Mouse (Mus musculus) forebrain, embryonic 11.5 days (tissue): ENCODE measurements around the gene B4galt5. TPM values are rescaled to one million over a fixed set of nuclear protein-coding genes. Genes with fewer than 3 reads are reported as not detected.
A peak's percentile ranks its signal among the peaks of the same experiment; 100 is the strongest.

Experiments
- ATAC-seq: fragments of 200-750 bp; cut with Nextera tagmentation; replicated peaks from 2 replicates; pipeline ENCODE4 v1.8.0; 2017; ENCODE audit warnings: moderate TSS enrichment; ENCODE audit not compliant: low FRiP score
- DNase-seq: peaks from one replicate; pipeline ENCODE4 v3.0.0-alpha.2; 2017; ENCODE audit warnings: low spot score
- H3K27ac ChIP-seq: fragments of 300-500 bp; sonication (generic); 2 replicates; pipeline ENCODE4 v1.5.1; 2014; ENCODE audit warnings: low read depth, low read length
- H3K27me3 ChIP-seq: fragments of 300-500 bp; sonication (generic); 2 replicates; pipeline ENCODE4 v1.6.1; 2014; ENCODE audit warnings: mild to moderate bottlenecking, low read length, mixed read lengths; ENCODE audit not compliant: control insufficient read depth, insufficient read depth
- H3K36me3 ChIP-seq: fragments of 300-500 bp; sonication (generic); 2 replicates; pipeline ENCODE4 v1.6.1; 2014; ENCODE audit warnings: mild to moderate bottlenecking, low read length, moderate library complexity, mixed read lengths; ENCODE audit not compliant: control insufficient read depth, insufficient read depth
- H3K4me1 ChIP-seq: fragments of 300-500 bp; sonication (generic); replicated peaks from 2 replicates; pipeline ENCODE4 v1.6.1; 2014; ENCODE audit warnings: low read length, mixed read lengths; ENCODE audit not compliant: control insufficient read depth, insufficient read depth
- H3K4me2 ChIP-seq: fragments of 300-500 bp; sonication (generic); 2 replicates; pipeline ENCODE4 v1.6.1; 2014; ENCODE audit warnings: low read depth, mild to moderate bottlenecking, low read length, moderate library complexity, mixed read lengths; ENCODE audit not compliant: severe bottlenecking
- H3K4me3 ChIP-seq: fragments of 300-500 bp; sonication (generic); 2 replicates; pipeline ENCODE4 v1.5.1; 2014; ENCODE audit warnings: low read depth, low read length
- H3K9ac ChIP-seq: fragments of 300-500 bp; sonication (generic); 2 replicates; pipeline ENCODE4 v1.6.1; 2014; ENCODE audit warnings: low read length
- H3K9me3 ChIP-seq: fragments of 300-500 bp; sonication (generic); 2 replicates; pipeline ENCODE4 v1.6.1; 2016; ENCODE audit warnings: low read length, mixed read lengths; ENCODE audit not compliant: control insufficient read depth
- WGBS: fragments of 180-500 bp; shearing (Covaris S2); extraction: QIAGEN DNeasy Blood & Tissue Kit; methylation state at CpG from one replicate; pipeline ENCODE4 v1.1.7; 2014; 5-methylcytosine and 5-hydroxymethylcytosine counted together
- polyA plus RNA-seq: library from polyadenylated mRNA; unstranded; fragments of >200 nt; fragmentation: Nextera tagmentation; extraction: Ambion mirVana; gene quantifications from 2 replicates; pipeline ENCODE4 v1.2.1, GENCODE M21; 2014

The B4galt5 gene
- polyA plus RNA-seq, 1 experiment from 2014 or later, result 19.2 TPM

DNA sequence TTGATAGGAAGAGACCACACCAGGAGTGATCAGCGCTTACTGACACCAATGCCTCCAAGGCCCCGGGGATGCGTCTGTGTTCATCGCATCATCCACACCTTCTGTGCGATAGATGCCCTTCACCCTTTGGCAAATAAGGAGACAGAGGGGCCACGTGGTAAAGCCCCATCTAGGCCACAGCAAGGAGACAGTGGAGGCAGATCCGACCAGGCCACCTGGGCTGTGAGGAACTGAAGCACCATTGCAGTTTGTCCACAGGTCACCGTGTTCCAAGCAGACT is 80.6 kb downstream of the B4galt5 start:
- no peak overlapping the region for H3K4me2 ChIP-seq
- H3K4me3 ChIP-seq, result no peak overlapping the region
- no peak for DNase-seq
- H3K27ac ChIP-seq, result no peak overlapping the region
- H3K27me3 ChIP-seq, result no peaks in the 10 kb centered on the region
- no peaks in the 10 kb centered on the region for H3K4me1 ChIP-seq
- H3K9ac ChIP-seq, result no peak overlapping the region
- no peaks in the 10 kb centered on the region for H3K9me3 ChIP-seq
- H3K36me3 ChIP-seq, result no peaks in the 10 kb centered on the region
- ATAC-seq, result no peak
- WGBS, result 88% methylated on average over 8 of the region's 8 CpGs

DNA sequence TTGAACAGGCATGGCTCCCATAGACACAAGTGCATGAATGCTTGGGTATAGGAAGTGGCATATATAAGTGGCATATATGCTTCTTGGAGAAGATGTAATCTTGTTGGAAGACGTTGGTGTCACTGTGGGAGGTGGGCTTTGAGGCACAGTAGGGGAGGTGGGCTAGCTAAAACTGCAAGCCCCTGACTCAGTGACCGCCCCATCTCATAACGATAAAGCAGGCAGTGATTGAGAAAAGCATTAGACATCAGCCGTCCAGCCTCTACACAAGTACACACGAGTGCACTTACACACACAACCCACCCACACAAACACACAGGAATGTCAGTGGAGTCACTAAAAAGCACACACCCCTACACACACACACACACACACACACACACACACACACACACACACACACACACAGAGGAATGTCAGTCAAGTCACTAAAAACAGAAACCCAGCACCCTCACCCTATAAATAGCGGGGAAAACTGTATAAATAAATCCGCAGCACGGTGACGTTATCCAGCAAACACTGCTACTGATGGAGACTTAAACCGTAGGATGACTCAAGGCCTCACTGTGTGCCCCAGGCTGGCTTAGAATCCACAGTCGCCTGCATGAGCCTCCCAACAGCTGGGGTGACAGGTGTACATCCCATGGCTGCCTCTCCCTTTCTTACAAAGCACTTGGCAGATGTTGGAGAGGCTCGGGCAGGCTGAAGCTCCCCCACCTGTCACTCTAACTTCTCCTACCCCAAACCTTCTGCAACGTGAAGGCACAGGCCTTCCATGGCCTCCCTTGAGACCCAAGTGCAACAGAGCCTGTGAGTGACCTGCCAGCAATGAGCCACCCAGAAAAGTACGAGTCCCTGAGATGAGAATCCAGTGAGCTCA is 81.2 kb downstream of the B4galt5 start:
- Histone ChIP-seq H3K4me1 (no peaks in the 10 kb centered on the region), H3K4me2 (no peak overlapping the region), H3K36me3 (no peaks in the 10 kb centered on the region), H3K27me3 (no peaks in the 10 kb centered on the region), H3K9ac (no peak overlapping the region), H3K4me3 (no peak overlapping the region), H3K27ac (no peak overlapping the region), H3K9me3 (no peaks in the 10 kb centered on the region)
- no peak for ATAC-seq
- 84% methylated on average over 14 of the region's 14 CpGs for WGBS
- DNase-seq, result peak; percentile 27

- Histone ChIP-seq H3K9ac (no peak overlapping the region), H3K4me2 (no peak overlapping the region), H3K27ac (no peak overlapping the region), H3K9me3 (no peaks in the 10 kb centered on the region), H3K36me3 (no peaks in the 10 kb centered on the region), H3K27me3 (no peaks in the 10 kb centered on the region), H3K4me3 (no peak overlapping the region), H3K4me1 (no peaks in the 10 kb centered on the region)
- ATAC-seq, result no peak
- 85% methylated on average over 10 of the region's 10 CpGs for WGBS
- DNase-seq, result peak; percentile 16
Measured at GRCm38 (mm10) chr2:167266231-167266630, 82.8 kb downstream of the B4galt5 start.

DNA sequence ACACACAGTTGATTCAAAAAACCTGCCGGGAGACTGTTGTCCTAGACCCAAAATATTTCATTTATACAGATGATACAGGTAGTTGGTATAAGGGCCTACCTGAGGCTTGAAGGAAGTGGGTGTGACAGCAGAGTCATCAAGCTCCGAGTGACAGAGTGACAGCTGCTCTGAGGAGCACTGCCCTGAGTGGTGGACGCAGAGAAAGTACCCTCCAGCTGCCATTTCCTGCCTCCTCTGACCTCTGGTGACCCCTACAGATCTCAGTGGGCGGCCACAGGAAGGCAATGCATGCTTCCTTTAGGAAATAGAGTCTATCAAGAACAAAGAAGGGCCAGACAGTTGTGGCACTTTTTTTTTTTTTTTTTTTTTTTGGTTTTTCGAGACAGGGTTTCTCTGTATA is 83.2 kb downstream of the B4galt5 start:
- no peak overlapping the region for H3K4me3 ChIP-seq
- ATAC-seq (no peak), DNase-seq (peak; percentile 41)
- H3K36me3 ChIP-seq, result no peaks in the 10 kb centered on the region
- H3K27me3 ChIP-seq, result no peaks in the 10 kb centered on the region
- H3K27ac ChIP-seq, result no peak overlapping the region
- H3K4me2 ChIP-seq, result no peak overlapping the region
- no peaks in the 10 kb centered on the region for H3K4me1 ChIP-seq
- H3K9ac ChIP-seq, result no peak overlapping the region
- 64% methylated on average over 4 of the region's 5 CpGs for WGBS
- H3K9me3 ChIP-seq, result no peaks in the 10 kb centered on the region

DNA sequence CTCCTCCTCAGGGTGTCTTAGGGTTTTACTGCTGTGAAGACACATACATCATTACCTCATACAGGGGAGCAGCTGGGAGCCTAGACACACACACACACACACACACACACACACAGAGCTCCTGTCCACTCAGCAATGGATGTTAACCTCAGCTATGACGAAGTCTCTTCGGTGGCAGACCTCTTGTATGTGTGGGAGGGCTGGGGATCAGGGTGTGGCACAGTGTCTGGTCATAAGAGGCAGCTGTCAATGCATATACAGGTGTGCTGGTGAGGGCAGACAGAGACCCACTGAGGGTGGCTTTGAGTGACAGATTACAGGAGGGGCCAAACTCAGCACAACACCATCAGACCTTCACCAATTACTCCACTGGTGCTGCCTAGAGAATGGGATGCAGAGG is 84.0 kb downstream of the B4galt5 start:
- no peaks in the 10 kb centered on the region for H3K27me3 ChIP-seq
- no peak overlapping the region for H3K4me3 ChIP-seq
- H3K27ac ChIP-seq, result no peak overlapping the region
- no peaks in the 10 kb centered on the region for H3K36me3 ChIP-seq
- H3K9me3 ChIP-seq, result no peaks in the 10 kb centered on the region
- ATAC-seq (no peak), DNase-seq (peak; percentile 20)
- H3K9ac ChIP-seq, result no peak overlapping the region
- H3K4me1 ChIP-seq, result no peaks in the 10 kb centered on the region
- WGBS, result 96% methylated on average over 2 of the region's 2 CpGs
- H3K4me2 ChIP-seq, result no peak overlapping the region

GRCm38 (mm10) chr2:167263931-167264330 is 85.1 kb downstream of the B4galt5 start:
- no peak overlapping the region for H3K4me3 ChIP-seq
- no peak overlapping the region for H3K27ac ChIP-seq
- DNase-seq (peak; percentile 41), ATAC-seq (no peak)
- H3K27me3 ChIP-seq, result no peaks in the 10 kb centered on the region
- no peaks in the 10 kb centered on the region for H3K9me3 ChIP-seq
- no peaks in the 10 kb centered on the region for H3K4me1 ChIP-seq
- no peak overlapping the region for H3K4me2 ChIP-seq
- H3K36me3 ChIP-seq, result no peaks in the 10 kb centered on the region
- no peak overlapping the region for H3K9ac ChIP-seq
- WGBS, result 88% methylated on average over 11 of the region's 11 CpGs

DNA sequence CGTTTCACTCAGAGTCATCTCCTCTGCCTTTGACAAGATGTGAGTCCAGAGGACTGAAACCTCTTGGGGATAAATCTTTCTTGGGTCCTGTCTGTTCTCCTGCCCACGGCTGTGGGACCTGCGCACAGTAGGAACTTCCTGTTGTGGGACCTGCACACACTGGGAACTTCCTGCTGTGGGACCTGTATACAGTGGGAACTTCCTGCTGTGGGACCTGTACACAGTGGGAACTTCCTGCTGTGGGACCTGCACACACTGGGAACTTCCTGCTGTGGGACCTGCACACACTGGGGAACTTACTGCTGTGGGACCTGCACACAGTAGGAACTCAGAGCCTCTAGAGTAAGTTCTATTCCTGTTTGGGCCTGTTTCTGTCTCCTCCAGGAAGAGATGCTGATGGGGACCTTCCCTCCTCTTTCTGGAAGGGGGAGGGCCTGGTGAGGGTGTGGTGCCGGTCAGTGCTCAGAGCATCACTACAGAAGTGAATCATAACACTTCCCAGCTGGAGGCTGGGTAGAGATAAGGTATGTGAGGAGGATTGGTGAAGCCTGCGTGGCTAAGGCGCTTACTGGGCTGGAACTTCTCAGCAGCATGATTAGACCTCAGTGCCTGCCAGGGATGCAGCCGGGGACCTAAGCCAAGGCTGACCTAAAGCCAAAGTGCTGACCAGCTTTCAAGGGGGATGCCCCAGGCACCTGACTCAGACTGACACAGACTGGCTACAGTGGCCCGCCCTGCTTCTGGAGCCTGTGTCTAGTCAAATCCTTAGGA is 85.8 kb downstream of the B4galt5 start:
- Histone ChIP-seq H3K36me3 (no peaks in the 10 kb centered on the region), H3K9ac (no peak overlapping the region), H3K9me3 (no peaks in the 10 kb centered on the region), H3K27me3 (no peaks in the 10 kb centered on the region), H3K27ac (no peak overlapping the region), H3K4me3 (no peak overlapping the region), H3K4me2 (no peak overlapping the region), H3K4me1 (no peaks in the 10 kb centered on the region)
- 86% methylated on average over 8 of the region's 8 CpGs for WGBS
- DNase-seq (peak; percentile 41), ATAC-seq (no peak)

DNA sequence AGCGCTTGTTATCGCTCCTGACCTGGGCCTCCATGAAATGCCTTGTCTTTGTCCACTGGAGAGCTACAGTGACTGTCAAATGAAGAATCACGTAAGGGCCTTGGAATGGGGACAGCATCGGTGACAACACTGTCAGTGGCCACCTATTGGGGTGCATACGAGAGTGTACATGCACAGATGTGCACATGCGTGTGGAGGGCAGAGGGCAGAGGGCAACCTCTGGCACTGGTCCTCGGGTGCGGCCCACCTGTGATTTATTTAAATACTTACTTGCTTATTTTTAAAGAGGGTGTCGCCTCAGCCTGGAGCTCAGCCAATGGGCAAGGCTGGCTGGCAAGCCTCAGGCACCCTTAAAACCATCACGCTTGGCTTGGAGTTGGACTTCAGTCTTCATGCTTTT is 86.5 kb downstream of the B4galt5 start:
- ATAC-seq (no peak), DNase-seq (no peak)
- Histone ChIP-seq H3K27me3 (no peaks in the 10 kb centered on the region), H3K4me2 (no peak overlapping the region), H3K4me1 (no peaks in the 10 kb centered on the region), H3K9ac (no peak overlapping the region), H3K4me3 (no peak overlapping the region), H3K27ac (no peak overlapping the region), H3K36me3 (no peaks in the 10 kb centered on the region), H3K9me3 (no peaks in the 10 kb centered on the region)
- WGBS, result 94% methylated on average over 10 of the region's 10 CpGs
